Mouse (Mus musculus) embryo, embryonic 11 days (tissue): ENCODE measurements around the gene Vipr1.
A peak's percentile ranks its signal among the peaks of the same experiment; 100 is the strongest.
"Not testable (repeated sequence)": the region's sequence is repeated elsewhere in the genome, so short reads cannot be mapped to it uniquely, and the experiment has no call there.

Experiments used
- DNase-seq: peaks from one replicate; pipeline ENCODE4 v3.0.0-alpha.2; 2015

Vipr1 gene

DNA sequence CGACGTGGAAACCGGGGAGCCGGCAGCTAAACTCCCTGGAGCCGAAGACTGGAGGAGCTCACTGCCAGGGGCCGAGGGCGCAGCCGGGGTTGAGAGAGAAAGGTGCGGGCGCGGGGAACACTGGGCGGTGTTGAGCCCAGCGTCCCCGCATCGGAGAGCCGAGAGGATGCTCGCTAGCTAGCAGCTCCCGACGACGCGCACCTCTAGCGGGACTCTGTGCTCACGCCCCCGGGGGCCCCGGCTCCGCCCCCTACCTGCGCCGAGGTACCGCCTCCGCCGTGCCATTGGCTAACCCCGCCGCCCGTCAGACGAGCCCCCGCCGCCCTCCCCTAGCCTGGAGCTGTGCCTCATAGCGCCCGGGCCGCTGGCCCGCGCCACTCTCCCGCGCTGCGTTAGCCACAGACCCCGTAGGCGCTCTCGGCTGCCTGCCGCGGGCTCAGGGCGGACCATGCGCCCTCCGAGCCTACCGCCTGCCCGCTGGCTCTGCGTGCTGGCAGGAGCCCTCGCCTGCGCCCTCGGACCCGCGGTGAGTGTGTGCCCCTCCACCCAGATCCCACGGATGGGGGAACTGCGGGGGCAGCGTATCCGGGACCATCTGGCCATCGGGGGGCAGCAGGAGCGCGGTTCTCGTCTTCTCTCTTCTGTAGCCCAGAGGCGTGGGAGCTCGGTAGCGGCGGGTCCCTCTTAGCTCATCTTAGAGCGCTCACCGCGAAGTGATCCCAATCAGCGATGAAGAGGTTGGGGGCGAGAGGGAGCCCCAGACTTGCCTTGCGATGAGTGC lies at the start of gene Vipr1:
Gene Vipr1 (plus strand): TSS at position 316 of the 781 bp plus-strand sequence.
- peak; percentile 84 for DNase-seq

DNA sequence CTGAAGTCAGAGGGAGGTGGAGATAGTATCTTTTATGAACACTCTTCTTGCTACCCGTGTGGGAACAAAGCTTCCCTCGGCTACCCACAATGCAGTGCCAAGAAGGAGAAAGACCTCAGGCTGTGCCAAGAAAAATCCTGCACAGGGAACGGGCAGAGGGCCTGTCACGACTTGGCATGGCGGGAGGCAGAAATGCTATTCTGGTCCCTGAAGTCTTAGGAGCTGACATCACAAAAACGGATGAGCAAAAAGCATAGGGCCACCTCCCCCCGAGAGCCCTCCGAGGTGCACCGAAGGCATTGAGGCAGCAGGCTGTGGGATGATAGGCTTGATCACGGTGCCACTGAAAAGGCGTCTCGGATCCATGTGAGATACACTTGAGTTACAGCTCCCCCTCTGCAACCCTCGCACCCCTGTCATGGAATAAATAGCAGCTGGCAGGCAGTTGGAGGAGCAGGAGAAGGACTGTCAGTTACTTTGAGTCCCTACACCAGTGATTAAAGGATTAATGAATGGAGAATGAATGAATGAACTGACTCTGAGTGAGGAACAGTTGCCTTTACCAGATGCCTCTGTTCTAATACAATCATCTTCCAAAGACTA lies 49.5 kb upstream of the Vipr1 start:
- DNase-seq: no peak

DNA sequence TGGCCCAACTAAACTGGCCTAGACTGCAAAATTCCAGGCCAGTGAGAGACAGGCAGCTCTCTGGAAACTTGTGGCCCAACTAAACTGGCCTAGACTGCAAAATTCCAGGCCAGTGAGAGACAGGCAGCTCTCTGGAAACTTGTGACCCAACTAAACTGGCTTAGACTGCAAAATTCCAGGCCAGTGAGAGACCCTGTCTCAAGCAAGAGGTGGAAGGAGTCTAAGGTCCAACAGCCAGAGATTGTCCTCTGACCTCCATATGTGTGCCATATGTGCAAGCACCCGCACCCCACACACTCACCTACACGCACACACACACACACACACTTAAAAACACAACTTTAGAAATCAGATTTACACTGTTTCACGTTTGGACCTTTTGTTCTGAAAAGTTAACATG lies 48.7 kb upstream of the Vipr1 start:
- not testable (repeated sequence) for DNase-seq

DNA sequence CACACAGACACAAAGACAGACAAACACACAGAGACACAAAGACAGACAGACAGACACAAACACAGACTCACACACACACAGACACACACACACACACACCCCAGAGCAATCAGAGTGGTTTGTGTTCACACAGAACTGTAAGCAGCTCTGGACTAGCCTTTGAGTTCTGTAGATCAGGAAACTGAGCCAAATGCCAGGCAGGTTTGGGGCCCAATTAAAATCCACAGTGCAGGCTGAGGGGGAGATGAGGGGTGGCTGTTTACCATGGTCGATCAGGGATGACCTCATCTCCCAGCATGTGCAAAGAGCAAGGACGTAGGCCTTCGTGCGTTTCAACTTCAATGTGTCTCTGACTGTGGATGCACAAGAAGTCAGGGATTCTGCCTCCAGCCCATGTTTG lies 47.7 kb upstream of the Vipr1 start:
- no peak for DNase-seq

DNA sequence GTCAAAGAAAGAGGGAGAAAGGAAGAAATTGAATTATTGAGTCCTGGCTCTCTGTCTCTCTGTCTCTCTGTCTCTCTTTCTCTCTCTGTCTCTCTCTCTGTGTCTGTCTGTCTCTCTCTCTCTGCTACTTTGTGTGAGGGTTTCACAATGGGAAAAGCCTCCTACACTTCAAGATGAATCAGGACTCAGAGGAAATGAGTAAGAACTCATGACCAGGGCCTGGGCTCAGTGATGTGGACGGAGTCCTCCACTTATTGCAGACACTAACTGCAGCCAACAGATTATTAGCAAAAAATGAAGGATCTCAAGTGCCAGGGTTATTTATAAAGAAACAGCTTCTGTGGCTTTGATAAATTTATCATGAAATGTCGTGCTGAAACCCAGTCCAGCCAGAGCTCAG lies 44.4 kb upstream of the Vipr1 start:
- no peak for DNase-seq

DNA sequence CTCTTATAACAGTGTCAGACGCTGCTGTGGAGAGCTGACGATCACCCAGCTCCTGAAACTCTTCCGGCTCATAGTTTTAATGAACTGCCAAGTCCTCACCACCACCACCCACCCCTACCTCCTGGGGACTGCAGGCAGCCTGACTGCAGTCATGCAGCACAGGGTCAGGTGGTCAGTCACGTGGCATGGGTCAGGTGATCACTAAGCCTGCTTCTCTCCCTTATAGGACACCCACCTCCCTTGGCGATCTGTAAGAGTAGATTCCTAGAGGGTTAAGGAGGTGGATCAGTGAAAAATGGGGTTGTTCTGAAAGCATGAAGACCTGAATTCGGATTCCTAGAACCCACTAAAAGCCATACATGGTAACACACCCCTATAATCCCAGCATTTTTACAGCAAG lies 43.0 kb upstream of the Vipr1 start:
- DNase-seq: no peak

DNA sequence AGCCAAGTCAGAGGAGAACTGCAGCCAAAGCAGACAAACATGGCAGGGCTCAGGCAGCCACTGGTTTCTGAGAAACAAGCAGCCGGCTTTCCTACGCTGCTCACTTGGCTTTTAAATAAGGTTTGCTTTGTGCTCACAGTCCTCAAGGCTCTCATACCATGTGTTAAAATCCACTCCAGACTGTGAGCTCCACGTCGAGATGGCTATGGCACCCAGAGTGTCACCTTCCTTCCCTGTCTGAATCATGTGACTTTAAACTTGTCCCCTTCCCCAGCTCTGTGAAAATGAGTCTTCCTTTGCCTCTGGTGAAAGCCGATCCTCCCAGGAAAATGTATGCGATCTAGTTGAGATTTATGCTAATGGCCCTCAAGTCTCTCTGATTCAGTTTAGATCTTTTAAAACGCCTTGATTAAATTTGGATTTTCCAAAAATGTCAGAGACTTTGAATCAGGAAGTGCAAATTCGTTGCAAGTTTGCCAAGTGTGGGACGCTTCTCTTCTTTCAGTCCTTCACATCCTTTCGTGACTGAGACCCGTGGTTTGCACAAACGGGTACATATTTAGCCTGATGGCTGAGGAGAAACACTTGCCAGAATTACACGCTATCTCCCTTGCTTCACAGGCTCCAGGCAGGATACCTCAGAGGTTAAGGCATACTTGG lies 42.2 kb upstream of the Vipr1 start:
- no peak for DNase-seq

DNA sequence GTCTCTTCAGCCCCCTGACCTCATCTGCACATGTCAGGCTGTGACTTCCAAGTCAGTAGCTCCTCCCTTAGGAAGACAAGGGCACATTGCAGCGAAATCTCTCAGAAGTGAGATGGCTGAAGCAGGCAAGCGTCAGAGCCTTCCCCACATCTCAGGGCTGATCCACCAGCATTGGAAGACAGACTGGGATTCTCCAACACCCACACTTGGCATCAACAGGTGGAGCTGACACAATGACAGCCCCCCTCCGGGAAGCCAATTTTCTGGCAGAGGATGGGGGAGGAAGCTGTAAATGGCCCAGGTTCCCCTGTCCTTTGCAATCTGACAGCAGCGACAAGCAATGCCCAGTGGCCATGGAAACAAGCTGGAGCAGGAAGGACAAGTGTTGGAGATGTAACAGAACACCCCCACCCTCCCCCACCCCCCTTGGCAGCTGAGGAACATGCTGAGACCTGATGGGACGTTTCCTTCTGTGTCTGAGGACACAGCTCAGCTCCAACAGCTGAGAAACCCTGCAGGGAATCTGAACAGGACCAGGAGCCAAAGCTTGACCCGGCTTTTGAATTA lies 41.6 kb upstream of the Vipr1 start:
- peak; percentile 30 for DNase-seq

DNA sequence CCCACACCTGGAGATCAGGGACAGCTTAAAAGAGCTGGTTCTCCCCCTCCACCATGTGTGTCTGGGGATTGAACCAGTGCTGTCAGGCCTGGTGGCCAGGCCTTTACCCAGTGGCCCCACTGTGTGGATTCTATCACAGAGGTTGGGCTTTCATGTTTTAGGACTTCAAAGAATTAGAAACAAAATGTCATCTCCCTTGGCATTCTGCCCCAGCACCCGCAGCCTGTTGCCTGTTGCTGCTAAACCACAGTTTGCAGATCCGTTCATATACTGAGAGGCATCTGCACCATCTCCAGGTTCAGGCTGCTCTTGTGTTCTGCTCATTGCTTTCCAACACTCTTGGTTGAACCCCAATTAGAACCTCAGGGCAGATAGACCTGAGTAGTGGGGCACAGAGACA lies 40.1 kb upstream of the Vipr1 start:
- DNase-seq: no peak

DNA sequence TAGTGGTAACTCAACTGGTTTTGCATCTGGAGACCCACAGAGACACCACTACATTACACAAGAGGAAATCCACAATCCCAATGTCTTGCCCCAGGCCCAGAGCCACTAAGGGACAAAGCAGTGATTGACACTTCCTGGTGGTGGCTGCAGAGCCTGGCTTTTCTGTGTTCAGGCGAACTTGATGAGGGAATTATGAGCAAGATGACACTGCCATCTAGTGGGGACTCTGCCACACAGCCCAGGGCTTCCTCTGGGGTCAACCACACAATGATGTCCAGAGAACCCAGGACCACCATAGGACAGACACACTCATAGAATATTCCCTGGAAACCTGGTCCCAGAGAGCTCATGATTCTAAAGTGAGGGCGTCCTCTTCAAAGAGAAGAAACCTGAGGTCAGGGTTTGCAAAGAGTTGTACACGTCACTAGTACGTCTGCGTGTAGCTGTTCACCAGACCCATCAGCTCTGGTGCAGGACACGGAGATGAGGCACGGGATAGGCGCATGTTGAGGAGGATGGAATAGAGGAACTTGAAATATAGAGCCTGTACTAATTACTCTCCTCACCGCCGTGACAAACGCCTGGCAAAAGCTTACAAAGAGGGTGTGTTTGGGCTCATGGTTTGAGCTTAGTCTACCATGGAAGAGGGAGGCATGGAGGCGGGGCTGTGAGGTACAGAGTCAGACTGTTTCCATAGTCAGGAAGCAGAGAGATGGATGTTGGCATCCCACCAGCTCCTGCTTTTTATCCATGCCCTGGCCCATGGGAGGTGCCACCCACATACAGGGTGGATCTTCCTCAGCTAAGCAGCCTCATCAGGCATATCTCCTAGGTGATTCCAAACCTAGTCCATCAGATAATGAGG lies 36.9 kb upstream of the Vipr1 start:
- DNase-seq: peak; percentile 86

DNA sequence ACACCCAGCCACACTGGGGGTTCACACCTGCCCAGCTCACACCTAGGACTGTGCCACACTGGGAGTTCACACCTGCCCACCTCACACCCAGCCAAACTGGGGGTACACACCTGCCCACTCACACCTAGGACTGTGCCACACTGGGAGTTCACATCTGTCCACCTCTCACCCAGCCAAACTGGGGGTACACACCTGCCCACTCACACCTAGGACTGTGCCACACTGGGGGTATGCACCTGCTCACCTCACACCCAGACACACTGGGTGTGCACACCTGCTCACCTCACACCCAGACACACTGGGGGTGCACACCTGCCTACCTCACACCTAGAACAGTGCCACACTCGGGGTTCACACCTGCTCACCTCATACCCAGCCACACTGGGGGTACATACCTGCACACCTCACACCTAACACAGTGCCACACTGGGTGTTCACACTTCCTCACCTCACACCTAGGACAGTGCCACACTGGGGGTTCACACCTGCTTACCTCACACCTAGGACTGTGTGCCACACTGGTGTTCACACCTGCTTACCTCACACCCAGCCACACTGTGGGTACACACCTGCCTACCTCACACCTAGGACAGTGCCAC lies 35.9 kb upstream of the Vipr1 start:
- DNase-seq: no peak

DNA sequence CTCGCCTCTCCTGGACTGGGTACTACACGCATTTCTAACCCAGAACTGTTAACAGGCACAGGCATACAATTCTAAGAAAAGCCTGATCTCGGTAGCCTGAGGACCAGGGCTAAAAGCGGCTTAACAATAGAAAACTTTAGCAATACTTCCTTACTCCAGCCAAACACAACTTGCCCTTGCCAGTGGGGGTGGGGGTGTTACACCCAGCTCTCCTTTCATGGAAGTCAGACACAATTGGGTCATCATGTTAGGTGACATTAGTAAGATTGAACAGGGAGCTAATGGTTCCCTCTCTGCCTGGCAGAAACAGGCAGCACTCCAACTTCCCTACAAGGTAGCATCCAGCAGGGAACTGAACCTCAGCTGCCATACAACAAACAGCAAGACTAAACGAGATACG lies 33.1 kb upstream of the Vipr1 start:
- no peak for DNase-seq

DNA sequence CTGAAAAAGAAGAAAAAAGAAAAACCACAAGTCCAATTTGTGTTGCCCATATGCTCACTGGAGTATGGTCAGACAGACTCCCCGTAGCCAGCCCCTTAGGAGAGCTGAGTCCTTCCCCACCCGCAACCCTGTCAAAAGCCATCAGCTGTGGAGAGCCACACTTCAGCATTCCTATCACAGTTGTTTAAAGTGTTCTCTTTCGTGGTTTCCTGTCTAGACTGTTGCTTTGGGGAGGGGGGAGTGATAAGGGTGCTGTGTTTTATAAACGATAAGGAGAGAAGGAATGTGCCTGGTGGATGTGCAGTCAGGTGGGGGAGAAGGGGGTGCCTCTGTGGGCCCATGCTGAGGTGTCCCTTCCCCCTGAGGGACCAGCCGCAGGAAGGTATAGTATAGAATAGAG lies 29.3 kb upstream of the Vipr1 start:
- no peak for DNase-seq

DNA sequence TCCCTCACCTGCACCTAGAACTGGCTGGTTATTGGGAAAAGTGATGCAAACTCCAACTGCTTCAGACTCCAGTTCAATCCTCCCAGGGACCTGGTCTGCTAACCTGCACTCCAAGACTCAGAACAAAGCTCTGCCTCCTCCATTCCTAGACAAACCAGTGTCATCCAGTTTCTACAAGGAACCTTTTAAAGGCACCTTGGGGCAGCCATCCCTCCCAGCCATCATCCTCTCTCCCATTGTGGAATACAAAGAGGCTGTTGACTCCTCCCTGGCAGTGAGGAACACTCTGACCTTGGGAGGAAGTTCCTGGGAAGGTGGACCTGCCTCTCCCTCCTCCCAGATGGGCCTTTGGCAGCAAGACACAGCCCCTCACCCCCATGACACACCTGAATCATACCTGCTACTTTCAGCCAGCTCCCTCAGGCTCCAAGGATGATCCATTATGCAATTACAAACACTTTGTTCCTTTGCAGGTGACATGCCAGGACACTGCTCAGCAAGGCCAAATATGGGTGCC lies 28.2 kb upstream of the Vipr1 start:
- DNase-seq: no peak

DNA sequence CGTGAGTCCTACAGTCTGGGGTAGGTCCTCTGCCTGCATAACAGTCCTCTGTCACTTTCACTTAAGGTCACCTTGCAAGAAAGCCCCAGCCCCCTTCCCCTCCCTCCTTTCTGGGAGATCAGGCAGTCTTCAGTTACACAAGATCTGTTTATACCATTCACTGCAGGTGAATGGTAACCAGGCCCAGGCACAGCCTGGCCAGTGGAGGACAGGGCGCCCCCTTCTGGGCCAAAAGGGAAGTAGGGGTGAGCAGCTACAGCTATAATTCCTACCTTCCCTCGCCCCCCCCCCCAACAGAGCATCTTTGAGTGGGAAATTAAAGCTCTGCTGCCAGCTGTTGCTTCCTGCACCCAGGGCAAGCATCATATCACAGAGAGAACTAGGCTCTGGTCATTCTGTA lies 26.0 kb upstream of the Vipr1 start:
- no peak for DNase-seq

DNA sequence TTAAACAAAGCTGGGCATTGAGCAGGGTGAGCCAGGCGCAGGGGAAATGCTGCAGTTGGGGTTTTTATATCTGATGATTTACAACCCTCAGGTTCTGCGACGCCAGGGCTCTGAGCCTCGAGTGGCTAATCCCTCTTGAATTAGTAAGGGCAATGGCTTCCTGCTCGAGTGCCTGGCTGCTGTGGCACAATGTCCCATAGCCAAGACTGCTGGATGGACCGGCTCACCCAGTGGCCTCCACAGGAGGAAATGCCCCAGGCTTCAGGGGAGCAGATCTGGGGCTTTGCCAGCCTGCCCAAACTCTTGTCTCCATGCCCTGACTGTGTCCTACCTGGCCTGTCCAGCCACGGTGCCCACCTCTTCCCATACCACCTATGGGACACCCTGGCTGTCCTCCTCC lies 23.1 kb upstream of the Vipr1 start:
- DNase-seq: no peak

DNA sequence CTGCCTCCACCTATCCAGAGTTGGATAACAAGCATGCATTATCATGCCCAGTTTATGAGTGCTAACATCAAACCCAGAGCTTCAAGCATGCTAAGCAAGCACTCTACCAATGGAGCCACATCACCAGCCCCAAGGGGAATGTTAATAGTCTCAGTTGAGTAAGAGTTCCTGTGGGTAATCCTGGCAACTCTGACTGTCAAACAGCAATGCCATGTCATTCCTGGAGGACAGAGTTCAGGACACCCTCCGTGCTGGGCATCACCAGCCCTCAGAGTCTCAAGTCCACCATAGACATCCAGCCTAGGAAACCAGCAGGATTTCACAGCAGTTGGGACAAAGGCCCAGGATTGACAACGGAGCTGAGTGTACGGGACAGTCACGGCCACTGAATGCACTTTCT lies 19.3 kb upstream of the Vipr1 start:
- no peak for DNase-seq

DNA sequence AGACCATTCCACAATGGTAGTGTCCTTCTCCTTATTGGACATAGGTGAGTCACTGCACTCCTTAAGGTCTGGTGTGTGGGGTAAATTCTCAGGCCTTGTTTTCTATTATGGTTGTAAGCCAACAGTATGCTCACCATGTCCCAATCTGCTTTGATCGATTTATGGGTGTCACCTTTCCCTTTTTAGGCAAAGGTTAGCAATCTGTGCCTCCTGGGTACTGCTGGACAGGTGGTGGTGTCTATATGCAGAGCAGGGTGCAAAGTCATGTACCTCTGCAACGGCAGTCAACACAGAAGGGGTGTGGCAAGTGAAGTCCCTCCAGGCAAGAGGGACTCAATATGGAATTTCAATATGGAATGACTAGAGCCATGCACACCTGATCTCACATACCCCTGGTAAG lies 17.6 kb upstream of the Vipr1 start:
- DNase-seq: no peak

DNA sequence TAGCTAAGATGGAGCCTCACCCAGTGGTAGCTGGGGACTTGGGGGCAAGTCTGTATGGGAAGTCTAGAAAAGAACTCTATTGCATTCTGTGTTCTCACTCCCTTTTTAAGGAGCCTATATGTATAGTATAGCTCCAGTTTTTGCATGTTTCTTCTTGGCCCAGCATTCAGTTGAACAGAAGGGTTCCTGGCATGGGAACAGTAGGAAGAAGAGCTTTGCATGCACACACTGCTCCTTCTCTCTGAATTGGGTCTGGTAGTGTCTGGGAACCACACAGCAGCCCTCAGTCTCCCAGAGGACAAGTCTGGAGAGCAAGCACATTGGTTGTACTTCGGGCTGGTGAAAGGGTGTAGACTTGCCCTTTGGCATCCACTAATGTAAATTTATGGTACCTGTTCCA lies 11.9 kb upstream of the Vipr1 start:
- DNase-seq: no peak

DNA sequence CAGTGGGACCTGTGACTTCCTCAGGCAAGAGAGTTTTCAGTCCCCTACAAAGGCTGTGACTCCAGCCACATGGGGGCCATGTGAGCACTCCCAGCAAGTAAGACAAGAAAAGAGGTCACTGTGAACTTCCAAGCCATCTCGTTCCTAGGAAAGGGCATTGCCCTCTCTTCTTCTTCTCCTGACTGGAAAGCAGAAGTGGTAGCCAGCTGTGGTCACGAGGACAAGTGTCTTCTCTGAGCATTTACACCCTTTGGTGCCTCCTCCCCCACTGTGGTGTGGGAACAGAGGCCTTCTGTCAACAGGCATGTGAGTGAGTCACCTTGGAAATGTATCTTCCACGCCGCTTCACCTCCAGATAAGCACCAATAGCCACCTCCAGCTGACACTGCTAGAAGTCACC lies 10.6 kb upstream of the Vipr1 start:
- no peak for DNase-seq

DNA sequence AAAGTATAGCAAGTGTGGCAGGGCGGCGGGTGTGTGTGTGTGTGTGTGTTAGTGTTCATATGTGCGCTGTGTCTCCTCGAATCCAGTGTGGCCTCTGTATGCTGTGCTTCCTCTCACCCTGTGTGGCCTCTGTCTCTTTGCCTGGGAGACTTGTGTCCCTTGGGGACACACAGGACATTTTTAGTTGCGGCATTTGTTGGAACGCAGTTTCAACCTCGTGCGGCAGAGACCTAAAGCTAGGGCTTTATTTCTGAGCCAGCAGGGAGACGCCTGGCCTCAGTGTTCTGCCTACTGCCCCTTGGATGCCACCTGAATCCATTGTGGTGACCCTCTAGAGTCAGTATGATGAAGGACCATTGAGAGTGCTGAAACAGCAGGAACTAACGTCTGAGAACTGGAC lies 9.6 kb upstream of the Vipr1 start:
- no peak for DNase-seq

DNA sequence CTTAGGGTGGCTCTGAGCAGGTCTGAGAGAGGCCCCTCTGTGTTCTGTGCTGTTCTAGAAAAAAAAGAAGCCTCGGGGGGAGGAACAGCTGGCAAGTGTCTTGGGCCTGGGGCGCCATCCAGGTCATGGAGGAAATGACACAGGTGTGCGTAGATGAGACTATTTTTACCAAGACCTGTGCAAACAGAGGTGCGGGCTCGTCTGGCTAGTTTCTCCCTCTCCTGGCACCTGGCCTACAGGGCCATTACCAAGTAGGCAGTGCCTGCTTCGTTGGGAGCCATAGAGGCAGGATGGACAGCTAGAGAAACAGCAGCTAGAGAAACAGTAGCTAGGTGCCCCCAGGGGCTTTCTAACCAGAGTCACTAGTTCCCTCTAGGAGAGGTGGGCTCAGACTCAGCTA lies 9.2 kb upstream of the Vipr1 start:
- DNase-seq: no peak
